Mouse (Mus musculus): Measurements from ENCODE around the gene Aasdhppt. TPM values are rescaled to one million over a fixed set of nuclear protein-coding genes. Genes with fewer than 3 reads are reported as not detected.

Aasdhppt gene
- polyA plus RNA-seq (2017; shearing (Covaris generic)): 18.8 TPM

GRCm38 (mm10) chr9:4309351-4310085 lies at the start of gene Aasdhppt, which contains the start of gene Kbtbd3:
Gene Aasdhppt (minus strand): TSS chr9:4309471.
Gene Kbtbd3 (plus strand): TSS chr9:4309833.

Other genes with a start within 250 kb of the Aasdhppt start
- 4.7 TPM for gene Kbtbd3, start 362 bp upstream of the Aasdhppt start, polyA plus RNA-seq (2017; shearing (Covaris generic))
- 6.3 TPM for gene Msantd4, start 67.1 kb upstream of the Aasdhppt start, polyA plus RNA-seq (2017; shearing (Covaris generic))